Mouse (Mus musculus) monocyte, adult 2 months (primary cell): ENCODE results near the gene Tnfrsf9.
"Not testable (repeated sequence)": the region's sequence is repeated elsewhere in the genome, so short reads cannot be mapped to it uniquely, and the experiment has no call there.

Experiments used
- DNase-seq, 2 experiments: peaks; one replicate each; pipeline ENCODE4 v3.0.0; 2022; ENCODE audit warnings: low spot score in 2 of 2, low read depth in 1 of 2

Gene Tnfrsf9

GRCm38 (mm10) chr4:150894718-150895501, 19.5 kb upstream of the Tnfrsf9 start:
- no peak for DNase-seq

DNA sequence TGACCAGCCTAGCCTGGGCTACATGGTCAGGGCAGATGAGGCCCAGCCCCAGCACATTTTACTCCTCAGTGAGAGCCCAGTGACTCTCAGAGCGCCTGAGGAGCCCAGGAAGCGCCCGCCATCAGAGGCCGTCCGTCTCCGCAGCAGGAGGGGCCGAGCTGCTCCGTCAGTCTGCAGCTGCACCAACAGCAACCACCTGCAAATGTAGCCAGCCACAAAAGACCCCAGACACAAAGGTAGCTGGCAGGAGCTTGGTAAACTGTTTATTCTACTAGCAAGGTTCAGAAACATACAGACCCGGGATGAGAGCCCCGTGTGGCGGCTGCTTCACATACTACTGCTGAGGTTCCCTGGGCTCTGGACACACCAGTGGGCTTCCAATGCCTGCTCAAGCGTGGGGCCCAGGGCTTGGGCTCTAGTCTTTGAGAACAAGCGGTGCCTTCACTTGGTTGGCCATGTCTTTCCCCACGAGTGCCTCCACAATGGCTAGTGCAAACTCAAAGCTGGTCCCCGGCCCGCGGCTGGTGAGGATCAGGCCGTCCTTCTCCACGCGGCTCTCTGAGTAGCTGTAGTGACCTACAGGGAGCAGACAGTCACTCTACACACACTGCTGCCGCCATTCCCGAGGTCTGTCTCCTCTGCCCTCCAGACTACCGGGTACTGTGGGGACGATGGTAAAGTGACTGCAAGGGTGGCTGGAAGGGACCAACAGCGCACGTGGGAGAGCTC, 17.3 kb upstream of the Tnfrsf9 start:
- no peak for DNase-seq

DNA sequence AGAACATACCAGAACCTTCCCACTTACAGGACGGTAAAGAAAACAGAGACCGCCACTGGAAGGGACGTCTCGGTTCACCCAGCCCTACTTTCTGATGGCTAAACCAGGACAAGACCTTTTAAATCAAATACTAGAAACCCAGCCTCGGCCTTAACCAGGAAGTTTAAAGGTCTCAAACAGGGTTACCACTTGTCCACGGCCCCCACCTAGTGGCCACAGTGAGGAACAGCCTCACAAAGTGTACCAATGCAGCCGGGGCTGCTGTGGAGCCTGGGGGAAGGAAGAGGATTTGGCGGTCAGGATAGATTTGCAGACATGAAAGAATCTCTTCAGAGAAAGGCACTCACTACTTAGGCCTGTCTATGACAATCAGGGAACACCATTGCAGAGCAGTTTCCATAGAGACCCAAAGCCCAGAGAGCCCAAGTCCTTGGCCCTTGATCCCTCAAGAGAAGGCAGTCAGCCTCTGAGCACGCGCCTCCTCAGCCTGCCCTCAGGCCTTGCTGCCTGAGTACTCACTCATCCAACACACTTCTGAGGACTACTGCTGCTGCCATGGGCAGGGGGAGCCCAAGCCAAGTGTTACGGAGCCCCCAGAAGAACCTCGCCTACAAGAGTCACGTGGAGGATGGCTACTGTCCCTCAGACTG, 15.5 kb upstream of the Tnfrsf9 start:
- DNase-seq: peak in 1 of 2 experiments; percentile 52

DNA sequence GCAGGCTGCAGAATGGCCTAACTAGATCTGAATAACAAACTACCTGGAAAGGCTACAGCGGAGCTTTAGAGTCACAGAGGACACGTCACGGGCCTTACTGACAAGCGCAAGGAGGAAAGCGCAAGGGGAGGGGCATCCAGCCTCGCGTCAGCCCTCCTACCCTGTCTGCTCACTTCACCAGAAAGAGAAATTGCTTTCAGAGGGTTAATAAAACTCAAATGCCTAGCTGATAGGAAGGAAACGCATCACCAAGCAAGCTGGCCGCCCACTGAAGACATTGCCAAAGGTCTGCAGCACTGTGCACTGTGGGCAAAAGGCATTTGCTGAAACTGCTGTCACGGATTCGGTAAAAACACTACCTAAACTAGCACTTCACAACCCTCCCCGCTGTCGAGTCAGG, 13.9 kb upstream of the Tnfrsf9 start:
- DNase-seq: no peak

- peak; percentile 23 to 61 for DNase-seq
Observed at GRCm38 (mm10) chr4:150901651-150902050, 12.7 kb upstream of the Tnfrsf9 start.

DNA sequence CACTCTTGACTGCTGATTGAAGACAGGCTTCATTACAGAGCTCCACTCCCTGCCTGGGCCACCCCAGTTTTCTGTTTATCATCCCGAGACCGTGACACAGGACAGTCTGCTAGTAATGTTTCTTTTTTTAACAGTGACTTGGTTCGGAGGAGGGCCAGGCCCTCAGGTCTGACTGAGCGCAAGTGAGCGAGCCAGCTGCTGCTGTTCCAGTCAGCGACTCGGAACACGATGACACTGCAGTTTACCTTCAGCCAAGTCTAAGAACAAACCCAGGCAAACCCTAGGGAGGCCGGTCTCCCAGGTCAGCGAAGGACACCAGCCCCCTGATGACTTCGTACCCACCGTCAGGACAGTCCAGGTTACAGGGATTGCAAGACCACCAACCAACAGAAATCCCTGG, 12.3 kb upstream of the Tnfrsf9 start:
- no peak for DNase-seq

- DNase-seq: no peak
Observed at GRCm38 (mm10) chr4:150903091-150903742, 11.1 kb upstream of the Tnfrsf9 start.

GRCm38 (mm10) chr4:150907099-150907498, 7.3 kb upstream of the Tnfrsf9 start:
- DNase-seq: no peak

- DNase-seq: not testable (repeated sequence)
Observed at GRCm38 (mm10) chr4:150908512-150908911, 5.8 kb upstream of the Tnfrsf9 start.

GRCm38 (mm10) chr4:150909451-150910156, 4.8 kb upstream of the Tnfrsf9 start:
- DNase-seq: peak; percentile 94 to 98

DNA sequence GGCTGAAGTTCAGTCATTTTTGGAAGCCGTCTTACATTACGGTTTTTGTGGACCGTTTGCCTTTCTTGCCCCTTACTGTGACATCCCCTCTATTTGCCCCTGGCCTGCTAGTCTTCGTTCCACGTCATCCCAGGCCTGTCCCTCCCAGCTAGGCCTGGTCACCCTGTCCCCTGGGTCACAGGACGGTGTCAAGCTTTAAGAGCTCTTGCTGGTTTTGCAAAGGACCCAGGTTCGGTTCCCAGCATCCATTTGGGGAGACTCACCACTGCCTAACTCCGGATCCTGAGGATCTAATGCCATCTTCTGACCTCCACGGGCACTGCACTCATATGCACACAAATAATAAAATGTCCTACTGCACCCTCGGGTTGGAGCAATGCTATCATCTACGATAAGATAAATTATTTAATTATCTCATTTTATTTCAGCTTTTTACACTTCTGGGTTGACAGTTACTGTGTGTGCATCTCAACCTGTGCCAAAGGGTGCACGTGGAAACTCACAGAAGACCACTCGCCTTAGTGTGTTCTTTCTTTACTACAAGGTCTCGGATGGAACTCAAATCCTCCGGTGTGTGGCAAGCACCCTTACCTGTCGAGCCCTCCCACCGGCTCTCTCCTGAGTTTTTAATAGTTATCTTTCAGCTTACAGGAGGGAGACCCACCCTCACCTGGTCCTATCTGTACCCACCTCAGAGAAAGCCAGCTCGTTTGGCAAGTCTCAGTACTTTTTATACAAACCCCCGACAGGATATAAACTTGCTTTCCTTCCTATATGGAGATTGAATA, 4.0 kb upstream of the Tnfrsf9 start:
- no peak for DNase-seq

DNA sequence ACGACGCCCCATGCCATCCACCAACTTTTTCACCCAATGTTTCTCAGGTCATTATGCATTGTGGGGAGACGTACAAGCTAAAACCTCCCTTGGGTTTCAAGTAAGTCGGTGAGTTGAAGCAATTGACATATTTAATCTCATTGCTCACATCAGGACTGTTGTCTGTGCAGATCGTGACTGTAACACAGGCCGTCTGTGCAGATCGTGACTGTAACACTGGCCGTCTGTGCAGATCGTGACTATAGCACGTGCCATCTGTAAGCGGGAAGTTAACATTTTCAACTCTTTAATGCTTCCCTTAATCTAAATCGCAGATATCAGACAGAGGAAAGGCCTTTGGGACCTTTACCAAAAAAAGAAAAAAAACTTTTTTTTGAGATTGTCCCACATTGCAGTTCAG, 619 bp upstream of the Tnfrsf9 start:
- DNase-seq: no peak

DNA sequence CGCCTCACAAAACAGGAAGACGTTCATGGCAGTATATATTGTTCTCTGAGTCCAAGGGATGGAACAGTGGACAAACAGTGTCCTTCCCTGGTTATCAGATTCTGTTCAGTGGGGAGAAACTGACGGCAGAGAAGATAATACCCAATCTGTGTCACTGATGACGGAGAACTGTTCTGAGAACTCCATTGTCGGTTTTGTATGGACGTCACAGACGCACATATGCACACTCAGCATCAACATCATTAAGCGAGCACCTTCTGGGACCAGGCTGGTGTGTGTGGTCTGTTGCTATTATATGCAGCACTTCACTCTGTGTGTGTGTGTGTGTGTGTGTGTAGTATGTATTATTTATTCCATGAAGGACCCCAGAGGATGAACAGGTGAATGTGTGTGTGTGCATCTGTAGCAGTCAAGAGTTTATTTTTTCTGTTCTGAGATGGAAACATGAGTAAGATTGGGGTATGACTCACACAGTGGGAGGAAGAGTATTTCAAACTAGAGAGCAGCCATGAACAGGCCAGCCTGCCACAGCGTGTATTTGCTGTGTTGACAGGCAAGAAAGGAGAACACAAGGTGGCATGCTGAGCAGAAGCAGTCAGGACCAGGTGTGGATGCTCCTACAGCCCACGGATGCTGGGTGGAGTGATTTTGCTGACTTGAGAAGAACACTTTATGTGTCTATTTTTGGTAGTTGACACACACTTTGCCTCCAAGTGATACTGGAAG, 982 bp downstream of the Tnfrsf9 start:
- DNase-seq: no peak

DNA sequence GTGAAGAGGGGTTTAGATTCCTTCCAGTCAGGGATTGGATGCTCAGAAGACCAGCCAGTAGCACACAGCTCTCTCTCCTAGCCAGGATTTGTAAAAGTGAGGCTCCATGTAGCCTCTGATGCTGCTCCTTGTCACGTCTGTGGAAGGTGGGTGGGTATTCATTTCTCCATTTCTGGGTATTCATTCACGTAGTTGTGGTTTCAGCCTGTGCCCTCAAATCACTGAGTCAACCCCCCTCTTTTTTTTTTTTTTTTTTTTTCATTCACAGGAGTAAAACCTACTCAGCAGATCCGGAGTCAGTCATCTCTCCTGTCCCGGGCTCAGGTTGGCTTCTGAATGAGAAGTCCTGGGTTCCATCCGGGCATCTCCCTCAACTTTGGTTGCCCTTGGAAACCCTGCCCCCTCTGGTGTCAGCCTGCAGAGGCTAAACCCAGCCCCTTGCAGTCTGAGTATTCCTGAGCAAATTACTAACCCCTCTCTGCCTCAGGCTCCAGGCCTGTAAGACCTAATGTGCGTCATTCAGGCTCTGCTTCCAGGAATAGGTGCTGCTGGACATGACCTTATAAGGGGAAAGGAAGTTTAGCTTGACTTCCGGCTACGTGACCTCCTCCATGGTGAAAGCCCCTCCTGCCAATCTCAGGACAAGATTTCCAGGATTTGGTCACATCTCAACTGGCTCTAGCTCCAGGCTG, 3.1 kb downstream of the Tnfrsf9 start:
- DNase-seq: no peak

DNA sequence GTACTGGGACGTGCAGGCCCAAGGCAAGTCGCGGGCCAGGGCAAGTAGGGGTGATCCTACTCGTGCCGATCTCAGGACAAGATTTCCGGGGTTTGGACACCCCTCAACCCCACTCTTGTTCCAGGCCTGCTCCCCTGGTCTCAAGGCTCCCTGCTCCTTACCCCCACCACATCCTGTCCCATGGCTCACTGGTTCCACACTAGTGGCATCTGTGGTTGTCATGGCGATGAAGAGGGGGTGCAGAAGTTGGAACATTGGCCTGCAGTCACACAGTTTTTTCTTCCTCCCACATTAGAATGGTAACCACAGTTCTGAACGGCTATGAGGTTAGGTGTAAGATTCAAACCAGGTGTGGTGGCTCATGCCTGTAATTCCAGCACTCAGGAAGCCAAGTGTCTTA, 6.8 kb downstream of the Tnfrsf9 start:
- DNase-seq: no peak

DNA sequence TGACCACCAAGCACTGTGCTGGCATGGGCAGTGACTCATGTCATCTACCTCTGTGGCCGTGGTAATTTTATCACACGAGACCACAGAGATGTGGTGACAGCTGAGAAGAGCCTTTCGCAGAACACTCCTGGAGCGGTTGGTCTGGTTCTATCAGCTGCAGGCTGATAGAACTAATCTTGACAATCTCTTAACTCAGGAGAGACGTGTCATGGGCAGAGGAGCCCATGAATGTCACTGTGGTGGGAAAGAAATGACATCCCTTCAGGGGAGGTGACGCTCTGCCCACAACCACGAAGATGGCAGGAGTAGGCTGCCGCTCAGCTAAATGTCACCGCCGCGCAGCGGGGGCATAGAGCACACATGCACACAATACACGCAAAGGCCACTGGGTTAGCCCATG, 9.9 kb downstream of the Tnfrsf9 start:
- no peak for DNase-seq

GRCm38 (mm10) chr4:150924936-150925335, 10.6 kb downstream of the Tnfrsf9 start:
- no peak for DNase-seq

DNA sequence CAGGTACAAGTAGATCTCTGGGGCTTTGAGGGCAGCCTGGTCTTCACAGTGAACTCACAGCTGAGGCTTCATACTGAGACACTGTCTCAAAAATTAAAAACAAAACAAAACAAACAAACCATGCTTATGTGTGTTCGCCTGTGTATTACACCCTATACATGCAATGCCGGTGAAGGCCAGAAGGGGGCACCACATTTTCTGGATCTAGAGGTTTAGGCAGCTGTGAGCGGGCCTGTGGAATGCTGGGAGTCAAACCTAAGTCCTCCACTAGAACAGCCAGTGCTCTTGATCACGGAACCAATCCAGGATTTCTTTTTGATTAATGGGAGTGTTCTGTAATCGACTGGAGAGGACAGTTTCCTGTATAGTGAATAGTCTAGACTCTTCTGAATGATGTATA, 11.6 kb downstream of the Tnfrsf9 start:
- DNase-seq: no peak
